Mouse (Mus musculus): Measurements from ENCODE around the gene Dlx3.

GRCm38 (mm10) chr11:95142980-95143575, 23.2 kb downstream of the Dlx3 start:
- TF ChIP-seq POLR2A (IDR thresholded peaks at IDR 0.05; ENCODE audit: low read depth, low read length) (no peak), CTCF (IDR thresholded peaks at IDR 0.05; ENCODE audit: extremely low read depth, insufficient read depth, insufficient read length, insufficient replicate concordance) (no peak)
